Mouse (Mus musculus) myocyte (in vitro differentiated cells): ENCODE results near the gene Gm13275.
"Not testable (repeated sequence)": the region's sequence is repeated elsewhere in the genome, so short reads cannot be mapped to it uniquely, and the experiment has no call there.

Source experiments
- E2F4 ChIP-seq: IDR thresholded peaks from one replicate; pipeline ENCODE4 v1.6.1; 2011; ENCODE audit warnings: mild to moderate bottlenecking, control low read depth, moderate library complexity; ENCODE audit not compliant: insufficient read depth
- MAX ChIP-seq: IDR thresholded peaks from one replicate; pipeline ENCODE4 v1.6.1; 2011; ENCODE audit warnings: low read depth, mild to moderate bottlenecking, control low read depth
- POLR2A ChIP-seq: IDR thresholded peaks from one replicate; pipeline ENCODE4 v1.6.1; 2011; ENCODE audit warnings: low read depth, mild to moderate bottlenecking, control low read depth, moderate library complexity; ENCODE audit not compliant: insufficient read length
- POLR2AphosphoS2 ChIP-seq: IDR thresholded peaks from one replicate; pipeline ENCODE4 v1.6.1; 2011; ENCODE audit warnings: low read depth, control low read depth; ENCODE audit not compliant: insufficient read length
- REST ChIP-seq: IDR thresholded peaks from one replicate; pipeline ENCODE4 v1.6.1; 2011; ENCODE audit warnings: mild to moderate bottlenecking, control low read depth, moderate library complexity; ENCODE audit not compliant: insufficient read depth, insufficient read length
- TCF12 ChIP-seq: IDR thresholded peaks from one replicate; pipeline ENCODE4 v1.6.1; 2011; ENCODE audit warnings: mild to moderate bottlenecking, control low read depth; ENCODE audit not compliant: poor library complexity, insufficient read depth, severe bottlenecking

- not testable (repeated sequence) for TF ChIP-seq POLR2A, POLR2AphosphoS2, REST, E2F4, MAX, TCF12
These were observed 12.5 kb upstream of the Gm13275 start, which contains the start of gene Ifnz for GRCm38 (mm10) chr4:88781831-88782230.
